19 mouse cellular contexts compared by ENCODE assay signal in genomic region chr14:55467108-55467507, GRCm38 (mm10). TPM values are rescaled to one million over a fixed set of nuclear protein-coding genes. Genes with fewer than 3 reads are reported as not detected.
"Had no signal": no experiment of that assay in that cellular context is flagged by ENCODE, and none has a peak within 500 bp of the region (broad histone marks: within the 10 kb centered on the region; RNA-seq: fewer than 3 reads in every experiment).

No protein-coding gene starts in this region.

- H3K9ac ChIP-seq: limb, embryonic 15.5 days; liver, embryonic 15.5 days; lung, embryonic 14.5 days; neural tube, embryonic 13.5 days had no signal

- DNase-seq: kidney, postnatal 14 days; layer of hippocampus, adult 9-11 months; layer of hippocampus, postnatal 36 days; lung, embryonic 14.5 days; lung, postnatal 10 days; lung, postnatal 4 days; retina, postnatal 1 day; right cerebral cortex, postnatal 14 days; thymus, postnatal 14 days had no signal

- H3K4me2 ChIP-seq: limb, embryonic 15.5 days; liver, embryonic 15.5 days; lung, embryonic 14.5 days; neural tube, embryonic 13.5 days had no signal

- ATAC-seq: intestine, postnatal 0 days; midbrain, embryonic 16.5 days had no signal

- H3K36me3 ChIP-seq: limb, embryonic 15.5 days; liver, embryonic 15.5 days; midbrain, embryonic 10.5 days; neural tube, embryonic 13.5 days had no signal

- H3K4me1 ChIP-seq: limb, embryonic 15.5 days; neural tube, embryonic 13.5 days had no signal

- H3K4me3 ChIP-seq: limb, embryonic 15.5 days; liver, embryonic 15.5 days; midbrain, embryonic 10.5 days; neural tube, embryonic 13.5 days had no signal

- H3K9me3 ChIP-seq: limb, embryonic 15.5 days; liver, embryonic 15.5 days; midbrain, embryonic 10.5 days; neural tube, embryonic 13.5 days had no signal

- H3K27ac ChIP-seq: limb, embryonic 15.5 days; liver, embryonic 15.5 days; midbrain, embryonic 10.5 days; neural tube, embryonic 13.5 days; stomach, postnatal 0 days had no signal

- H3K27me3 ChIP-seq: limb, embryonic 15.5 days; neural tube, embryonic 13.5 days had no signal

RNA-seq across cellular contexts. Expression of gene Cpne6, which starts 43.1 kb away (rescaled TPM):
- total RNA-seq: megakaryocyte, adult 5-6 weeks had no signal
- polyA plus RNA-seq: limb, embryonic 11.5 days; liver, embryonic 15.5 days had no signal

RNA-seq across cellular contexts. Expression of gene Nrl, which starts 57.7 kb away (rescaled TPM):
- total RNA-seq: megakaryocyte, adult 5-6 weeks had no signal
- polyA plus RNA-seq: intestine, postnatal 0 days; kidney, embryonic 14.5 days; limb, embryonic 11.5 days; limb, embryonic 15.5 days; liver, embryonic 15.5 days; lung, embryonic 14.5 days; midbrain, embryonic 10.5 days; stomach, postnatal 0 days had no signal
